Mouse (Mus musculus) hindbrain, embryonic 10.5 days (tissue): ENCODE results near the gene Aldh1b1. TPM values are rescaled to one million over a fixed set of nuclear protein-coding genes. Genes with fewer than 3 reads are reported as not detected.
A peak's percentile ranks its signal among the peaks of the same experiment; 100 is the strongest.

Source experiments
- DNase-seq: peaks from one replicate; pipeline ENCODE4 v3.0.0-alpha.2; 2017; ENCODE audit warnings: low spot score
- H3K27ac ChIP-seq: fragments of 300-500 bp; sonication (generic); 2 replicates; pipeline ENCODE4 v1.5.1; 2016; ENCODE audit warnings: mild to moderate bottlenecking, moderate library complexity
- H3K27me3 ChIP-seq: fragments of 300-500 bp; sonication (generic); 2 replicates; pipeline ENCODE4 v1.6.1; 2016; ENCODE audit warnings: mild to moderate bottlenecking; ENCODE audit not compliant: poor library complexity, insufficient read depth, severe bottlenecking
- H3K36me3 ChIP-seq: fragments of 300-500 bp; sonication (generic); 2 replicates; pipeline ENCODE4 v1.6.1; 2016; ENCODE audit warnings: mild to moderate bottlenecking, moderate library complexity
- H3K4me1 ChIP-seq: fragments of 300-500 bp; sonication (generic); replicated peaks from 2 replicates; pipeline ENCODE4 v1.6.1; 2016; ENCODE audit warnings: mild to moderate bottlenecking
- H3K4me3 ChIP-seq: fragments of 300-500 bp; sonication (generic); 2 replicates; pipeline ENCODE4 v1.5.1; 2016; ENCODE audit warnings: mild to moderate bottlenecking, moderate library complexity
- H3K9me3 ChIP-seq: fragments of 300-500 bp; sonication (generic); 2 replicates; pipeline ENCODE4 v1.6.1; 2016; ENCODE audit warnings: mild to moderate bottlenecking, moderate library complexity
- WGBS: fragments of 180-500 bp; shearing (Covaris S2); methylation state at CpG from one replicate; pipeline ENCODE4 v1.1.7; 2016; 5-methylcytosine and 5-hydroxymethylcytosine counted together
- polyA plus RNA-seq: library from polyadenylated mRNA; unstranded; fragments of >200 nt; fragmentation: Nextera tagmentation; extraction: Ambion mirVana; gene quantifications from 2 replicates; pipeline ENCODE4 v1.2.1, GENCODE M21; 2016

Aldh1b1 gene
- polyA plus RNA-seq, 1 experiment from 2014 or later, result 7.4 TPM

GRCm38 (mm10) chr4:45789263-45789958, 9.4 kb upstream of the Aldh1b1 start:
- DNase-seq, result no peak

GRCm38 (mm10) chr4:45790018-45790417, 8.8 kb upstream of the Aldh1b1 start:
- Histone ChIP-seq H3K9me3 (no peaks in the 10 kb centered on the region), H3K4me1 (peaks cover 40% of the 10 kb centered on the region), H3K36me3 (no peaks in the 10 kb centered on the region), H3K4me3 (no peak overlapping the region), H3K27ac (no peak overlapping the region), H3K27me3 (peaks cover 14% of the 10 kb centered on the region)
- DNase-seq, result no peak
- WGBS, result 77% methylated on average over 2 of the region's 2 CpGs

More at GRCm38 (mm10) chr4:45789263-45789958, 9.4 kb upstream of the Aldh1b1 start:
- H3K9me3 ChIP-seq, result no peaks in the 10 kb centered on the region
- H3K27ac ChIP-seq, result peak overlapping the region; percentile 67; the same call in 1 of the 2 replicates
- no peaks in the 10 kb centered on the region for H3K36me3 ChIP-seq
- H3K4me3 ChIP-seq, result no peak overlapping the region
- peaks cover 39% of the 10 kb centered on the region for H3K4me1 ChIP-seq
- 62% methylated on average over 13 of the region's 13 CpGs for WGBS
- H3K27me3 ChIP-seq, result peaks cover 15% of the 10 kb centered on the region

GRCm38 (mm10) chr4:45795191-45795811, 3.5 kb upstream of the Aldh1b1 start:
- peaks cover 18% of the 10 kb centered on the region for H3K27me3 ChIP-seq
- 4% methylated on average over 12 of the region's 12 CpGs for WGBS
- peak overlapping the region; percentile 89 for H3K27ac ChIP-seq
- no peaks in the 10 kb centered on the region for H3K9me3 ChIP-seq
- peak; percentile 68 for DNase-seq
- H3K4me1 ChIP-seq, result peaks cover 36% of the 10 kb centered on the region
- H3K4me3 ChIP-seq, result peak overlapping the region; percentile 47
- H3K36me3 ChIP-seq, result no peaks in the 10 kb centered on the region

DNA sequence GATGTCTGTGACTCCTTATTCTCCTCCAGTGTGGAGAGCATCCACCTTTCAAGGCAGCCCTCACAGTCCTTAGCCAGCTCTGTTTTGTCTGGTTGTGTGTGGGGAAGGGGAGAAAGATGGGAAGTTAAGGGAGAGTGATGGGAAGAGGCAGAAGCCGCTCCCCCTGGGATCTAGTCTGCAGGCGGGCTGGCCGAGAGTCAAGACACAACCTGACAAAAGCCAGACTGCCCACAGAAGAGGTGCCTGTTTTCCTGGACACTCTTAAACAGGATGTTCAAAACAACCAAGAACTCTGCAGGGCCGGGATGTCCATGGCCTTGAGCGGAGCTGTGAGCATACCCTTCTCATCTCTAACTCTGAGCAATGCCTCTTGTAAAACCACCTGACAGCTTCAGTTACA, 2.1 kb upstream of the Aldh1b1 start:
- Histone ChIP-seq H3K4me3 (no peak overlapping the region), H3K9me3 (no peaks in the 10 kb centered on the region), H3K36me3 (no peaks in the 10 kb centered on the region), H3K4me1 (peaks cover 40% of the 10 kb centered on the region), H3K27me3 (peaks cover 18% of the 10 kb centered on the region), H3K27ac (no peak overlapping the region)
- DNase-seq, result no peak
- 74% methylated on average over 5 of the region's 5 CpGs for WGBS

- 54% methylated on average over 3 of the region's 3 CpGs for WGBS
- no peak overlapping the region; the same call in 1 of the 2 replicates for H3K27ac ChIP-seq
Measured at GRCm38 (mm10) chr4:45799956-45800537, 1.2 kb downstream of the Aldh1b1 start.

GRCm38 (mm10) chr4:45802900-45803299, 4.1 kb downstream of the Aldh1b1 start:
- Histone ChIP-seq H3K4me3 (no peak overlapping the region), H3K9me3 (peaks cover 2% of the 10 kb centered on the region; the same call in 1 of the 2 replicates), H3K4me1 (peaks cover 30% of the 10 kb centered on the region), H3K27ac (no peak overlapping the region), H3K27me3 (no peaks in the 10 kb centered on the region), H3K36me3 (peaks cover 15% of the 10 kb centered on the region)
- DNase-seq, result no peak
- 93% methylated on average over 14 of the region's 14 CpGs for WGBS

More at GRCm38 (mm10) chr4:45799956-45800537, 1.2 kb downstream of the Aldh1b1 start:
- H3K36me3 ChIP-seq, result peaks cover 15% of the 10 kb centered on the region
- H3K4me3 ChIP-seq, result no peak overlapping the region
- H3K4me1 ChIP-seq, result peaks cover 39% of the 10 kb centered on the region
- peak; percentile 27 for DNase-seq
- peaks cover 12% of the 10 kb centered on the region for H3K27me3 ChIP-seq
- peaks cover 2% of the 10 kb centered on the region; the same call in 1 of the 2 replicates for H3K9me3 ChIP-seq

GRCm38 (mm10) chr4:45808034-45808433, 9.2 kb downstream of the Aldh1b1 start:
- no peak overlapping the region for H3K4me3 ChIP-seq
- DNase-seq, result no peak

DNA sequence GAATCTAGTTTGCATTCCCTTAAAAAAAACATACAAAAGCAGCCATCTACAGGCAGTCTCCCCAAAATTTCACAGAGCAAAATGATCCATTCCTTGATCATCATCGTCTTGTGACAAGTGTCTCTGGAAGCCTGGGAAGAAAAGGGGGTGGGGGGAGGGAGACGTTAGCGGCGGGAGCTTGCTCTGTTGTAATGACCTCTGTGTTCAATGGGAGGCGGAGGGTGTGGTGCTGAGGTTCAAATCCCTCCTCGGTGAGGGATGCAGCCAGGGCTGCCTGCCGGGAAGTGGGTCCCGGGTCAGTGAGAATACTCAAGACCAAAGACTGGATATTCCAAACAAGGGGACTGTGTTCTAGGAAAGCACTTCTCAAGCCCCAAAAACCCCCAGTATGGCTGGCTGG, 12.4 kb downstream of the Aldh1b1 start:
- Histone ChIP-seq H3K4me1 (peaks cover 34% of the 10 kb centered on the region), H3K27me3 (peaks cover 21% of the 10 kb centered on the region), H3K36me3 (peaks cover 47% of the 10 kb centered on the region), H3K9me3 (no peaks in the 10 kb centered on the region), H3K4me3 (no peak overlapping the region), H3K27ac (no peak overlapping the region)
- DNase-seq, result no peak
- WGBS, result 14% methylated on average over 8 of the region's 8 CpGs

More at GRCm38 (mm10) chr4:45808034-45808433, 9.2 kb downstream of the Aldh1b1 start:
- no peak overlapping the region for H3K27ac ChIP-seq
- H3K27me3 ChIP-seq, result peaks cover 13% of the 10 kb centered on the region; the same call in 1 of the 2 replicates
- H3K9me3 ChIP-seq, result no peaks in the 10 kb centered on the region
- H3K4me1 ChIP-seq, result peaks cover 22% of the 10 kb centered on the region
- WGBS, result 37% methylated on average over 7 of the region's 7 CpGs
- H3K36me3 ChIP-seq, result peaks cover 36% of the 10 kb centered on the region

- Histone ChIP-seq H3K36me3 (peaks cover 35% of the 10 kb centered on the region), H3K4me3 (no peak overlapping the region), H3K9me3 (no peaks in the 10 kb centered on the region), H3K4me1 (peaks cover 62% of the 10 kb centered on the region), H3K27ac (peak overlapping the region; percentile 66; the same call in 1 of the 2 replicates), H3K27me3 (peaks cover 14% of the 10 kb centered on the region)
- WGBS, result 19% methylated on average over 7 of the region's 7 CpGs
- peak; percentile 82 for DNase-seq
Measured at GRCm38 (mm10) chr4:45815542-45815941, 16.7 kb downstream of the Aldh1b1 start.

DNA sequence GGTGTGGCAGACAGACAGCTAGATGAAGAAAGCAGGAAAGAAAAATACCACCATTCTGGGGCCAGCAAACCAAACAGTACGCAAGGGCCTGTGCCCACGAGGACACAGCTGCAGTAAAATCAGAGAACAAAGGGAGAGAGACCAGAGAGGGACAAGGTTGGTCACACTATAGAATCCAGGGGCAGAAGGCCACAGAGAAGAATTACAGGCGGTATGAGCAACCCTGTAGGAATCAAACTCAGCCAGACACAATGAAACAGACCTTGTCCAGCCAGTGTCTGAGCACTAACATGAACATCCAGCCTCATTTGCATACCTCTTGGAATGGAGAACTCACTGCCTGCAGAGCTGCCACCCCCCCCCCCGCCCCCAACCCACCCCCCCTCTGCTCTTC, 20.0 kb downstream of the Aldh1b1 start:
- Histone ChIP-seq H3K27me3 (peaks cover 25% of the 10 kb centered on the region), H3K27ac (peak overlapping the region; percentile 92), H3K36me3 (peaks cover 20% of the 10 kb centered on the region), H3K4me3 (peak overlapping the region; percentile 39), H3K9me3 (no peaks in the 10 kb centered on the region), H3K4me1 (peaks cover 85% of the 10 kb centered on the region)
- 8% methylated on average over 4 of the region's 4 CpGs for WGBS
- no peak for DNase-seq

DNA sequence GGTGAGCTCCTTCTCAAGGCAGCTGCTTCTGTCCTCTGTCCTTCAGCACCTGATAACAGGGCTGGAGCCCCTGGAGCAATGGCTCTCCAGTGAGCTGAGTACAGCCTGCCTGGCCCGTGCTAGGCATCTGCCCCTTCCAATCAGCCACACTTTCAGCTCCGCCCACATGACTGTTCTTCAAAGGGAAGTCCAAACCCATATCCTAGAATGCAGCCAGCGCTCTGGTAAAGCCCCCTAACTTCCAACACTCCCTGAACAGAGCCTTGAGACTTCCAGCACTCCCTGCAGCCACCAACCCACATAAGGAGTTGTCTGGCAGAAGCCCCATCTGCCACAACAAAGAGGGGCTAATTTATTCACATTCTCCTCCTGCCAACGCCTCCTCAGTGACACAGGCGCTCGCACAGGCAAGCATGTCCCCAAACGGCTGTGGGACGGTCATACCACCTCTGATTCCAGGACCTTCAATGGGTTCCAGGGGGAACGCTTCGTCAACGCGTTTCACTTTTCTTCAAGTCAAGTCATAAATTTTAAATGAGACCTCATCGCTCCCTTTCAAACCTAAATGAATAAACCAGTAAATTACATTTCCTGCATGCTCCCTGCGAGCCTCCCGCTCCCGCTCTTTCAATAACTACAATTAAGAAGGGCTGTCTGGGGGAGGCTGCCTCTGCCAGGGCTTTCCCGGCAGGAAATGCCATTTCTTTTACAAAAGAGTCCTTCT, 20.5 kb downstream of the Aldh1b1 start:
- H3K4me3 ChIP-seq, result peak overlapping the region; percentile 39
- DNase-seq, result peak; percentile 74
- 1% methylated on average over 17 of the region's 17 CpGs for WGBS
- peaks cover 28% of the 10 kb centered on the region for H3K27me3 ChIP-seq
- H3K9me3 ChIP-seq, result no peaks in the 10 kb centered on the region
- peak overlapping the region; percentile 92 for H3K27ac ChIP-seq
- peaks cover 90% of the 10 kb centered on the region for H3K4me1 ChIP-seq
- peaks cover 14% of the 10 kb centered on the region for H3K36me3 ChIP-seq

GRCm38 (mm10) chr4:45820074-45820830, 21.4 kb downstream of the Aldh1b1 start:
- peaks cover 37% of the 10 kb centered on the region for H3K27me3 ChIP-seq
- WGBS, result 42% methylated on average over 8 of the region's 8 CpGs
- H3K4me1 ChIP-seq, result peaks cover 98% of the 10 kb centered on the region
- H3K36me3 ChIP-seq, result peaks cover 8% of the 10 kb centered on the region
- peak overlapping the region; percentile 39 for H3K4me3 ChIP-seq
- peak overlapping the region; percentile 92 for H3K27ac ChIP-seq
- no peaks in the 10 kb centered on the region for H3K9me3 ChIP-seq
- DNase-seq, result peak; percentile 78
